16 mouse cellular contexts compared by ENCODE assay signal in the genomic region with DNA sequence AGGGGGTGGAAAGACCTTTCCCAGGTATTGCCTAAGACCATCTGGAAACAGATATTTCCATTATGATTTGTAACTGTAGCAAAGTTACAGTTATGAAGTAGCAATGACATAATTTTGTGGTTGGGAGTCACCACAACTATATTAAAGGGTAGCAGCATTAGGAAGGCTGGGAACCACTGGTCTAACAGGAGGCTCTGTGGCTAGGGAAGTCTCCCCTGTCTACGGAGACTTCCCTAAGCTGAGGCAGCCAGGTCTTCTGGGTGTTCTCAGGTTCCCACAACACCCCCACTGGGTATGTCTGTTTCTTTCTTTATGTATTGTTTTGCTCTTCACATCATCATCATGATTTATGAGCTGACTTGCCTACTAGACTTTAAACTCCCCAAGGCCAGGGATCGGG.
"Had no signal": no experiment of that assay in that cellular context is flagged by ENCODE, and none has a peak within 500 bp of the region (broad histone marks: within the 10 kb centered on the region; RNA-seq: fewer than 3 reads in every experiment).

No protein-coding gene starts in this region.

- ATAC-seq: intestine, embryonic 16.5 days; liver, embryonic 12.5 days; midbrain, embryonic 16.5 days had no signal

- DNase-seq: kidney, adult 2 months; kidney, postnatal 14 days; lung, embryonic 14.5 days; lung, postnatal 10 days; lung, postnatal 4 days; right cerebral cortex, postnatal 14 days; thymus, adult 2 months; thymus, postnatal 36 days had no signal

- H3K36me3 ChIP-seq: kidney, embryonic 15.5 days; liver, embryonic 12.5 days; neural tube, embryonic 12.5 days; stomach, embryonic 15.5 days had no signal

- H3K27ac ChIP-seq: kidney, embryonic 15.5 days; liver, embryonic 12.5 days; neural tube, embryonic 12.5 days; stomach, embryonic 15.5 days had no signal

- H3K4me3 ChIP-seq: liver, embryonic 12.5 days; megakaryocyte, embryonic 14.5 days; neural tube, embryonic 12.5 days; stomach, embryonic 15.5 days had no signal

- H3K4me1 ChIP-seq: liver, embryonic 12.5 days had no signal

- H3K27me3 ChIP-seq: kidney, embryonic 15.5 days; neural tube, embryonic 12.5 days; stomach, embryonic 15.5 days had no signal

- H3K9ac ChIP-seq: kidney, embryonic 15.5 days; liver, embryonic 12.5 days; lung, embryonic 14.5 days; neural tube, embryonic 12.5 days; stomach, embryonic 15.5 days had no signal

- H3K4me2 ChIP-seq: liver, embryonic 12.5 days; midbrain, embryonic 11.5 days had no signal

- H3K9me3 ChIP-seq: kidney, embryonic 15.5 days; liver, embryonic 12.5 days; megakaryocyte, embryonic 14.5 days; neural tube, embryonic 12.5 days; stomach, embryonic 15.5 days had no signal
